Mouse (Mus musculus): ENCODE results near the gene Kank4. TPM values are rescaled to one million over a fixed set of nuclear protein-coding genes. Genes with fewer than 3 reads are reported as not detected.
"Not testable (repeated sequence)": the region's sequence is repeated elsewhere in the genome, so short reads cannot be mapped to it uniquely, and the experiment has no call there.

The Kank4 gene
- polyA plus RNA-seq, 1 experiment: 2.1 TPM

GRCm38 (mm10) chr4:98837715-98838505 lies 20.6 kb upstream of the Kank4 start:
- TF ChIP-seq CTCF (IDR thresholded peaks at IDR 0.05; ENCODE audit: low read depth, low read length): no peak
- no peak for TF ChIP-seq POLR2A (IDR thresholded peaks at IDR 0.05; ENCODE audit: insufficient read depth, low read length)
- no peak for TF ChIP-seq EP300 (IDR thresholded peaks at IDR 0.05; ENCODE audit: insufficient read depth, low read depth, low read length)
- Histone ChIP-seq H3K4me3 (ENCODE audit: low read depth, low read length) (no peak overlapping the region), H3K27me3 (ENCODE audit: control insufficient read depth, insufficient read depth, low read length, poor library complexity, severe bottlenecking) (no peaks in the 10 kb centered on the region), H3K9me3 (replicated peaks; ENCODE audit: control insufficient read depth, insufficient read depth, low read length, poor library complexity, severe bottlenecking) (no peaks in the 10 kb centered on the region), H3K36me3 (ENCODE audit: control insufficient read depth, insufficient read depth, low read length, poor library complexity, severe bottlenecking) (no peaks in the 10 kb centered on the region), H3K27ac (ENCODE audit: insufficient read depth, low read length) (no peak overlapping the region), H3K9ac (ENCODE audit: low read depth, poor library complexity, severe bottlenecking) (no peak overlapping the region), H3K4me1 (ENCODE audit: control insufficient read depth, insufficient read depth, low read length) (no peaks in the 10 kb centered on the region)

- no peaks in the 10 kb centered on the region for H3K27me3 ChIP-seq (ENCODE audit: control insufficient read depth, insufficient read depth, low read length, poor library complexity, severe bottlenecking)
- no peak overlapping the region for H3K9ac ChIP-seq (ENCODE audit: low read depth, poor library complexity, severe bottlenecking)
- TF ChIP-seq CTCF (IDR thresholded peaks at IDR 0.05; ENCODE audit: low read depth, low read length): no peak
- TF ChIP-seq POLR2A (IDR thresholded peaks at IDR 0.05; ENCODE audit: insufficient read depth, low read length): no peak
- TF ChIP-seq EP300 (IDR thresholded peaks at IDR 0.05; ENCODE audit: insufficient read depth, low read depth, low read length): no peak
- H3K9me3 ChIP-seq (replicated peaks; ENCODE audit: control insufficient read depth, insufficient read depth, low read length, poor library complexity, severe bottlenecking): no peaks in the 10 kb centered on the region
- H3K4me1 ChIP-seq (ENCODE audit: control insufficient read depth, insufficient read depth, low read length): no peaks in the 10 kb centered on the region
- no peak overlapping the region for H3K27ac ChIP-seq (ENCODE audit: insufficient read depth, low read length)
- H3K4me3 ChIP-seq (ENCODE audit: low read depth, low read length): no peak overlapping the region
- no peaks in the 10 kb centered on the region for H3K36me3 ChIP-seq (ENCODE audit: control insufficient read depth, insufficient read depth, low read length, poor library complexity, severe bottlenecking)
Observed at GRCm38 (mm10) chr4:98836519-98836918, 19.2 kb upstream of the Kank4 start.

- no peaks in the 10 kb centered on the region for H3K27me3 ChIP-seq (ENCODE audit: control insufficient read depth, insufficient read depth, low read length, poor library complexity, severe bottlenecking)
- no peak for TF ChIP-seq CTCF (IDR thresholded peaks at IDR 0.05; ENCODE audit: low read depth, low read length)
- no peak for TF ChIP-seq EP300 (IDR thresholded peaks at IDR 0.05; ENCODE audit: insufficient read depth, low read depth, low read length)
- TF ChIP-seq POLR2A (IDR thresholded peaks at IDR 0.05; ENCODE audit: insufficient read depth, low read length): no peak
- no peaks in the 10 kb centered on the region for H3K36me3 ChIP-seq (ENCODE audit: control insufficient read depth, insufficient read depth, low read length, poor library complexity, severe bottlenecking)
Observed at GRCm38 (mm10) chr4:98834782-98835181, 17.4 kb upstream of the Kank4 start.

GRCm38 (mm10) chr4:98831726-98832125 lies 14.4 kb upstream of the Kank4 start:
- Histone ChIP-seq H3K27me3 (ENCODE audit: control insufficient read depth, insufficient read depth, low read length, poor library complexity, severe bottlenecking) (no peaks in the 10 kb centered on the region), H3K27ac (ENCODE audit: insufficient read depth, low read length) (no peak overlapping the region), H3K4me3 (ENCODE audit: low read depth, low read length) (no peak overlapping the region), H3K36me3 (ENCODE audit: control insufficient read depth, insufficient read depth, low read length, poor library complexity, severe bottlenecking) (no peaks in the 10 kb centered on the region), H3K9me3 (replicated peaks; ENCODE audit: control insufficient read depth, insufficient read depth, low read length, poor library complexity, severe bottlenecking) (no peaks in the 10 kb centered on the region), H3K4me1 (ENCODE audit: control insufficient read depth, insufficient read depth, low read length) (no peaks in the 10 kb centered on the region), H3K9ac (ENCODE audit: low read depth, poor library complexity, severe bottlenecking) (no peak overlapping the region)
- TF ChIP-seq POLR2A (IDR thresholded peaks at IDR 0.05; ENCODE audit: insufficient read depth, low read length): no peak
- no peak for TF ChIP-seq EP300 (IDR thresholded peaks at IDR 0.05; ENCODE audit: insufficient read depth, low read depth, low read length)
- no peak for TF ChIP-seq CTCF (IDR thresholded peaks at IDR 0.05; ENCODE audit: low read depth, low read length)

More at GRCm38 (mm10) chr4:98834782-98835181, 17.4 kb upstream of the Kank4 start:
- Histone ChIP-seq H3K4me3 (ENCODE audit: low read depth, low read length) (no peak overlapping the region), H3K9ac (ENCODE audit: low read depth, poor library complexity, severe bottlenecking) (no peak overlapping the region), H3K9me3 (replicated peaks; ENCODE audit: control insufficient read depth, insufficient read depth, low read length, poor library complexity, severe bottlenecking) (no peaks in the 10 kb centered on the region), H3K27ac (ENCODE audit: insufficient read depth, low read length) (no peak overlapping the region), H3K4me1 (ENCODE audit: control insufficient read depth, insufficient read depth, low read length) (no peaks in the 10 kb centered on the region)

- Histone ChIP-seq H3K4me3 (ENCODE audit: low read depth, low read length) (no peak overlapping the region), H3K9me3 (replicated peaks; ENCODE audit: control insufficient read depth, insufficient read depth, low read length, poor library complexity, severe bottlenecking) (no peaks in the 10 kb centered on the region), H3K27me3 (ENCODE audit: control insufficient read depth, insufficient read depth, low read length, poor library complexity, severe bottlenecking) (no peaks in the 10 kb centered on the region), H3K4me1 (ENCODE audit: control insufficient read depth, insufficient read depth, low read length) (no peaks in the 10 kb centered on the region), H3K36me3 (ENCODE audit: control insufficient read depth, insufficient read depth, low read length, poor library complexity, severe bottlenecking) (no peaks in the 10 kb centered on the region), H3K27ac (ENCODE audit: insufficient read depth, low read length) (no peak overlapping the region), H3K9ac (ENCODE audit: low read depth, poor library complexity, severe bottlenecking) (no peak overlapping the region)
- TF ChIP-seq POLR2A (IDR thresholded peaks at IDR 0.05; ENCODE audit: insufficient read depth, low read length) (no peak), EP300 (IDR thresholded peaks at IDR 0.05; ENCODE audit: insufficient read depth, low read depth, low read length) (no peak), CTCF (IDR thresholded peaks at IDR 0.05; ENCODE audit: low read depth, low read length) (no peak)
Observed at GRCm38 (mm10) chr4:98826701-98827100, 9.4 kb upstream of the Kank4 start.

GRCm38 (mm10) chr4:98823740-98824139 lies 6.4 kb upstream of the Kank4 start, which contains the start of gene I0C0044D17Rik:
Gene I0C0044D17Rik (minus strand): TSS chr4:98823840.
- not testable (repeated sequence) for H3K9ac ChIP-seq (ENCODE audit: low read depth, poor library complexity, severe bottlenecking); H3K4me1 ChIP-seq (ENCODE audit: control insufficient read depth, insufficient read depth, low read length); H3K9me3 ChIP-seq (replicated peaks; ENCODE audit: control insufficient read depth, insufficient read depth, low read length, poor library complexity, severe bottlenecking); H3K27ac ChIP-seq (ENCODE audit: insufficient read depth, low read length); H3K36me3 ChIP-seq (ENCODE audit: control insufficient read depth, insufficient read depth, low read length, poor library complexity, severe bottlenecking); H3K27me3 ChIP-seq (ENCODE audit: control insufficient read depth, insufficient read depth, low read length, poor library complexity, severe bottlenecking); H3K4me3 ChIP-seq (ENCODE audit: low read depth, low read length)

Data from ES-Bruce4 (cell line).